Mouse (Mus musculus) layer of hippocampus, postnatal 14 days (tissue): ENCODE data around the gene Eps8. TPM values are rescaled to one million over a fixed set of nuclear protein-coding genes. Genes with fewer than 3 reads are reported as not detected.
"Not testable (repeated sequence)": the region's sequence is repeated elsewhere in the genome, so short reads cannot be mapped to it uniquely, and the experiment has no call there.

Experiments used
- DNase-seq, 2 experiments: peaks; one replicate each; pipeline ENCODE4 v3.0.0; 2021 to 2022; ENCODE audit warnings: low spot score in 2 of 2, mixed read lengths in 1 of 2
- total RNA-seq, 2 experiments: library from RNA; stranded (reverse); gene quantifications; 2 replicates each; pipeline ENCODE4 v1.2.3; 2021

Gene Eps8
- total RNA-seq, 2 experiments from 2014 or later: 52.1 to 59.3 TPM

- no peak for DNase-seq
These were observed 163.0 kb downstream of the Eps8 start for GRCm38 (mm10) chr6:137491659-137492058.

GRCm38 (mm10) chr6:137490115-137490514 is 164.6 kb downstream of the Eps8 start:
- DNase-seq: no peak

GRCm38 (mm10) chr6:137487443-137487842 is 167.2 kb downstream of the Eps8 start:
- no peak for DNase-seq

- DNase-seq: no peak
These were observed 171.8 kb downstream of the Eps8 start for GRCm38 (mm10) chr6:137482891-137483290.

GRCm38 (mm10) chr6:137475695-137476094 is 179.0 kb downstream of the Eps8 start:
- DNase-seq: not testable (repeated sequence)

- DNase-seq: no peak
These were observed 181.2 kb downstream of the Eps8 start for GRCm38 (mm10) chr6:137473433-137473832.

- no peak for DNase-seq
These were observed 182.5 kb downstream of the Eps8 start for GRCm38 (mm10) chr6:137472129-137472528.

- DNase-seq: peak; percentile 78 to 91
These were observed 183.6 kb downstream of the Eps8 start for GRCm38 (mm10) chr6:137470901-137471598.

GRCm38 (mm10) chr6:137469541-137469940 is 185.1 kb downstream of the Eps8 start:
- DNase-seq: no peak

- no peak for DNase-seq
These were observed 187.0 kb downstream of the Eps8 start for GRCm38 (mm10) chr6:137467696-137468095.

GRCm38 (mm10) chr6:137466256-137466655 is 188.4 kb downstream of the Eps8 start:
- DNase-seq: no peak

GRCm38 (mm10) chr6:137465253-137465652 is 189.4 kb downstream of the Eps8 start:
- peak; percentile 40 to 78 for DNase-seq

GRCm38 (mm10) chr6:137463771-137464170 is 190.9 kb downstream of the Eps8 start:
- no peak for DNase-seq

GRCm38 (mm10) chr6:137458136-137458535 is 196.5 kb downstream of the Eps8 start:
- DNase-seq: no peak

GRCm38 (mm10) chr6:137457210-137457609 is 197.5 kb downstream of the Eps8 start:
- DNase-seq: no peak

GRCm38 (mm10) chr6:137456064-137456463 is 198.6 kb downstream of the Eps8 start:
- no peak for DNase-seq

- peak; percentile 50 to 76 for DNase-seq
These were observed 199.1 kb downstream of the Eps8 start for GRCm38 (mm10) chr6:137455537-137456041.

- DNase-seq: not testable (repeated sequence)
These were observed 208.6 kb downstream of the Eps8 start for GRCm38 (mm10) chr6:137446116-137446515.

- DNase-seq: no peak
These were observed 211.6 kb downstream of the Eps8 start for GRCm38 (mm10) chr6:137443089-137443488.

- peak in 1 of 2 experiments; percentile 17 for DNase-seq
These were observed 213.9 kb downstream of the Eps8 start for GRCm38 (mm10) chr6:137440559-137441486.

GRCm38 (mm10) chr6:137437902-137438580 is 216.6 kb downstream of the Eps8 start:
- peak in 1 of 2 experiments; percentile 46 for DNase-seq
